Mouse (Mus musculus) activated CD4-positive, CD25-positive, alpha-beta regulatory T cell (primary cell): ENCODE data around the gene Mfsd4b5. TPM values are rescaled to one million over a fixed set of nuclear protein-coding genes. Genes with fewer than 3 reads are reported as not detected.

Source experiments
- polyA plus RNA-seq, 2 experiments: library from polyadenylated mRNA; unstranded; fragments of 100-300 nt; shearing (Covaris generic); gene quantifications; one replicate each; pipeline ENCODE4 v1.2.1; 2017

Gene Mfsd4b5
- under 1 TPM; 0.07 to 0.26 TPM for polyA plus RNA-seq

GRCm38 (mm10) chr10:39986466-39986865 is at the start of gene Mfsd4b5:
Gene Mfsd4b5 (minus strand): TSS chr10:39986646.

GRCm38 (mm10) chr10:40024554-40025428 is 38.3 kb upstream of the Mfsd4b5 start, which contains the start of gene Mfsd4b1:
Gene Mfsd4b1 (minus strand): TSS chr10:40025268.

GRCm38 (mm10) chr10:39959761-39960440 is 26.5 kb downstream of the Mfsd4b5 start, which contains the start of gene Mfsd4b3:
Gene Mfsd4b3 (minus strand): TSS chr10:39960153.

GRCm38 (mm10) chr10:39926616-39927139 is 59.8 kb downstream of the Mfsd4b5 start, which contains the start of gene Mfsd4b2:
Gene Mfsd4b2 (minus strand): TSS chr10:39926923.

Other genes starting within 250 kb of the Mfsd4b5 start
- gene Mfsd4b4, start 87.4 kb downstream of the Mfsd4b5 start, polyA plus RNA-seq, result 1 to 10 TPM; 3.2 to 4.8 TPM
- under 1 TPM in 1 of 2 experiments, not detected in 1; 0.10 TPM for gene Mfsd4b2, start 59.7 kb downstream of the Mfsd4b5 start, polyA plus RNA-seq
- gene Mfsd4b3, start 26.5 kb downstream of the Mfsd4b5 start, polyA plus RNA-seq, result not detected
- not detected for gene Mfsd4b1, start 38.6 kb upstream of the Mfsd4b5 start, polyA plus RNA-seq
- gene Slc16a10, start 155.6 kb upstream of the Mfsd4b5 start, polyA plus RNA-seq, result 1 to 10 TPM; 1.4 to 2.1 TPM